Mouse (Mus musculus) small intestine, adult 2 months (tissue): ENCODE measurements around the gene Kcnip1. TPM values are rescaled to one million over a fixed set of nuclear protein-coding genes. Genes with fewer than 3 reads are reported as not detected.

Experiments
- H3K27ac ChIP-seq: fragments of 200-500 bp; 2 replicates; pipeline ENCODE4 v1.5.1; 2012; ENCODE audit warnings: low read depth, low read length, control low read depth, inconsistent platforms; ENCODE audit not compliant: insufficient read depth
- H3K27me3 ChIP-seq: fragments of 200-500 bp; 2 replicates; pipeline ENCODE4 v1.6.1; 2012; ENCODE audit warnings: mild to moderate bottlenecking, moderate library complexity, low read length, inconsistent platforms; ENCODE audit not compliant: control insufficient read depth, insufficient read depth
- H3K36me3 ChIP-seq: fragments of 200-500 bp; 2 replicates; pipeline ENCODE4 v1.6.1; 2012; ENCODE audit warnings: mild to moderate bottlenecking, low read length, control low read depth, inconsistent platforms; ENCODE audit not compliant: control insufficient read depth, insufficient read depth
- H3K4me1 ChIP-seq: fragments of 200-500 bp; 2 replicates; pipeline ENCODE4 v1.6.1; 2012; ENCODE audit warnings: low read length, inconsistent platforms, mixed read lengths; ENCODE audit not compliant: control insufficient read depth, insufficient read depth, insufficient read length
- H3K4me3 ChIP-seq: fragments of 200-500 bp; 2 replicates; pipeline ENCODE4 v1.5.1; 2012; ENCODE audit warnings: low read depth, mild to moderate bottlenecking, control low read depth, inconsistent platforms, low read length, moderate library complexity
- CTCF ChIP-seq: fragments of 200-500 bp; IDR thresholded peaks from 2 replicates; pipeline ENCODE4 v1.5.1; 2012; ENCODE audit warnings: low read depth, mild to moderate bottlenecking, control low read depth, inconsistent platforms, low read length, moderate library complexity, mixed read lengths; ENCODE audit not compliant: insufficient replicate concordance, insufficient read length; ENCODE audit errors: extremely low read depth
- POLR2A ChIP-seq: fragments of 200-500 bp; IDR thresholded peaks from 2 replicates; pipeline ENCODE4 v1.6.1; 2012; ENCODE audit warnings: low read depth, mild to moderate bottlenecking, control low read depth, inconsistent platforms, low read length, moderate library complexity
- WGBS: fragments of 180-500 bp; shearing (Covaris S2); methylation state at CpG from one replicate; pipeline ENCODE4 v1.1.7; 2018; 5-methylcytosine and 5-hydroxymethylcytosine counted together
- polyA plus RNA-seq: library from polyadenylated mRNA; depleted of rRNA; stranded (reverse); fragments of >200 nt; gene quantifications from 2 replicates; pipeline ENCODE4 v1.2.3, GENCODE M21; 2012

Kcnip1 gene
- polyA plus RNA-seq, 1 experiment = 0.08 TPM

GRCm38 (mm10) chr11:33864245-33864644 is 128.7 kb downstream of the Kcnip1 start:
- no peak overlapping the region for H3K4me3 ChIP-seq
- no peaks in the 10 kb centered on the region for H3K27me3 ChIP-seq
- no peaks in the 10 kb centered on the region for H3K36me3 ChIP-seq
- TF ChIP-seq CTCF = no peak
- no peak overlapping the region for H3K27ac ChIP-seq
- H3K4me1 ChIP-seq = no peaks in the 10 kb centered on the region
- 94% methylated on average over 4 of the region's 4 CpGs for WGBS

GRCm38 (mm10) chr11:33861823-33862222 is 131.1 kb downstream of the Kcnip1 start:
- TF ChIP-seq POLR2A (no peak), CTCF (no peak)
- H3K27ac ChIP-seq = no peak overlapping the region
- H3K4me3 ChIP-seq = no peak overlapping the region
- no peaks in the 10 kb centered on the region for H3K27me3 ChIP-seq
- H3K4me1 ChIP-seq = no peaks in the 10 kb centered on the region
- no peaks in the 10 kb centered on the region for H3K36me3 ChIP-seq

DNA sequence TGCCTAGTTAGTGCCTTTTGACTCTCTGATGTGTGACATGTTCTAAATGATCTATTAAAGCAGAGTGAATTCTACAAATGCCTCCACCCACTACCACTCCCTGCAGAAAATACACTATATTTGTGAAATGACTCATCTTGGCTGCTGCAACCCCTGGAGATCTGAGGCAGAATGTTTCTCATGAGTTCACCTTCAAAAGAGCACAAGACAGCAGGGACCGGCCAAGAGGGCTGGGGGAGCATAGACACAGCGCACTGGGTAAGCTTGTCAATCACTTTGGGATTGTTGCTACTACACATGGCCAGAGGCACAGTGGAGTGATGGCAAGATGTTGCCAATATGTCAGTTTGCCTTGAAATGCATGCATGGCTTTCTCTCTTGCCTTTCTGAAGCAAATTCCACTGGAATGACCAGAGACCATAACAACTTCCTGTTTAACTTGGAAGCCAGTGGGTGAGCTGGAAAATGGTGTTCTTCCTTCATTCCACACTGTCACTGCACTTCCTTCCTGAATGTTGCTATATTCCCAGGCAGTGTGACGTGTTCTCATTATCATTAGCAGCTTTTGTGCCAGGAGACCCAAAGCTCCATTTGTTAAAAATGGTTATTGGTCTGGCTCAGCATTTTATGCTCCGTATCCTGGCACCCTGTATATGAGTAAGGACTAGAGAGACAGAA is 131.9 kb downstream of the Kcnip1 start:
- 70% methylated on average over 4 of the region's 4 CpGs for WGBS
- no peak overlapping the region for H3K27ac ChIP-seq

DNA sequence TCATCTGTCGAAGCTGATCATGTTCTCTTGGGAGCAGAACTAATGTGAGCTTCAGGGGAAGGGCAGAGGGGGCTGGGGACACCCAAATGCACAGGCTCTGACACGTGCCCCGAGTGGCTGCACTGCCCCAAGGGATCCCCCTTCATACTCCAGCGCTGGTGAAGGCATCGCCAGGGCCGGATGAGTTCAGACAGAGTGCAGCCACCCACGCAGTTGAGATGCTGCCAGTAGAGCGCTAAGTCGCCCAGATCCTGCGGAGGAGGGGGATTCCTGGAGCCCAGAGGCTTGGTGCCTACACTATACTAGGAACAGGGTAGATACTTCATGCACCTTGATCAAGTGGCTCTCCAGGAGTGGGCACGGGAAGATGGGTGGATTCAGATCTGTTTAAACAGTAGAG is 143.3 kb downstream of the Kcnip1 start:
- TF ChIP-seq CTCF (no peak), POLR2A (no peak)
- WGBS = 61% methylated on average over 11 of the region's 11 CpGs
- Histone ChIP-seq H3K27me3 (no peaks in the 10 kb centered on the region), H3K4me1 (no peaks in the 10 kb centered on the region), H3K27ac (no peak overlapping the region), H3K36me3 (no peaks in the 10 kb centered on the region), H3K4me3 (no peak overlapping the region)

More for the DNA sequence above, 131.9 kb downstream of the Kcnip1 start:
- Histone ChIP-seq H3K27me3 (no peaks in the 10 kb centered on the region), H3K4me3 (no peak overlapping the region), H3K4me1 (no peaks in the 10 kb centered on the region), H3K36me3 (no peaks in the 10 kb centered on the region)
- TF ChIP-seq POLR2A (no peak), CTCF (no peak)

DNA sequence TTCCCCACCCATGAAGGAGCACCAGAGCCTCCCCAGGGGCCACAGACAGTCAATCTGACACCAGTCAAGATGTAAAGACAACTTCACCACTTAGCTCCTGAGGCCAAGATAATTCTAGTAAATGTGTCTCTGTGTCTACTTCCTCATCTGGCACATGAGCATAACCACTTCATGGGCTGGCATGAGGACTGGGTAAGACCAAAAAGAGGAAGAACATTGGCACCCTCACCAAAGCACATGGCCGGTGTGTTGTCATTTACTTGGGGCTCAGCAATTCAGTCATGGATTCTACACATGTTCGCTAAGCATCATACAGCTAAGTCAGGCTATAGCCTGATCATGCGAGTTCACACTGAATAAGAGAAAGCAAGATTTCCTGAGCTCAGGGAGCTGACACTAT is 144.3 kb downstream of the Kcnip1 start:
- WGBS = 88% methylated on average over 3 of the region's 3 CpGs
- TF ChIP-seq POLR2A = no peak
- TF ChIP-seq CTCF = no peak

GRCm38 (mm10) chr11:33845931-33846330 is 147.0 kb downstream of the Kcnip1 start:
- Histone ChIP-seq H3K27ac (no peak overlapping the region), H3K27me3 (peaks cover 12% of the 10 kb centered on the region; the same call in 1 of the 2 replicates), H3K4me3 (no peak overlapping the region), H3K36me3 (no peaks in the 10 kb centered on the region), H3K4me1 (no peaks in the 10 kb centered on the region)
- TF ChIP-seq POLR2A = no peak
- no peak for TF ChIP-seq CTCF
- 57% methylated on average over 5 of the region's 5 CpGs for WGBS

More for the DNA sequence above, 144.3 kb downstream of the Kcnip1 start:
- Histone ChIP-seq H3K27me3 (no peaks in the 10 kb centered on the region), H3K36me3 (no peaks in the 10 kb centered on the region), H3K4me3 (no peak overlapping the region), H3K4me1 (no peaks in the 10 kb centered on the region), H3K27ac (no peak overlapping the region)

GRCm38 (mm10) chr11:33843294-33843864 is 149.6 kb downstream of the Kcnip1 start:
- no peaks in the 10 kb centered on the region for H3K4me1 ChIP-seq
- TF ChIP-seq CTCF (no peak), POLR2A (no peak)
- no peak overlapping the region for H3K4me3 ChIP-seq
- no peaks in the 10 kb centered on the region for H3K36me3 ChIP-seq
- H3K27me3 ChIP-seq = peaks cover 12% of the 10 kb centered on the region
- 3% methylated on average over 52 of the region's 52 CpGs for WGBS
- H3K27ac ChIP-seq = no peak overlapping the region
